Mouse (Mus musculus) myocyte (in vitro differentiated cells): ENCODE data around the gene Lamp2. TPM values are rescaled to one million over a fixed set of nuclear protein-coding genes. Genes with fewer than 3 reads are reported as not detected.
"Not testable (repeated sequence)": the region's sequence is repeated elsewhere in the genome, so short reads cannot be mapped to it uniquely, and the experiment has no call there.

ENCODE experiments used
- H3K27me3 ChIP-seq: one replicate; pipeline ENCODE4 v1.6.1; 2011; ENCODE audit not compliant: control insufficient read depth, insufficient read depth, insufficient read length
- H3K36me3 ChIP-seq: one replicate; pipeline ENCODE4 v1.6.1; 2011; ENCODE audit not compliant: control insufficient read depth, insufficient read depth
- H3K4me2 ChIP-seq: one replicate; pipeline ENCODE4 v1.6.1; 2011; ENCODE audit warnings: low read depth, control low read depth
- H3K4me3 ChIP-seq: one replicate; pipeline ENCODE4 v1.5.1; 2011; ENCODE audit warnings: mild to moderate bottlenecking, control low read depth, moderate library complexity
- H3K79me2 ChIP-seq: one replicate; pipeline ENCODE4 v1.6.1; 2011; ENCODE audit not compliant: control insufficient read depth, insufficient read depth
- H3ac ChIP-seq: one replicate; pipeline ENCODE4 v1.6.1; 2011; ENCODE audit not compliant: control insufficient read depth, insufficient read length
- CEBPB ChIP-seq: IDR thresholded peaks from 2 replicates; pipeline ENCODE4 v1.6.1; 2011; ENCODE audit warnings: mild to moderate bottlenecking, moderate library complexity; ENCODE audit not compliant: poor library complexity, insufficient read depth, severe bottlenecking
- E2F4 ChIP-seq: IDR thresholded peaks from one replicate; pipeline ENCODE4 v1.6.1; 2011; ENCODE audit warnings: mild to moderate bottlenecking, control low read depth, moderate library complexity; ENCODE audit not compliant: insufficient read depth
- MAX ChIP-seq: IDR thresholded peaks from one replicate; pipeline ENCODE4 v1.6.1; 2011; ENCODE audit warnings: low read depth, mild to moderate bottlenecking, control low read depth
- MYOD1 ChIP-seq, 3 experiments: IDR thresholded peaks; one replicate each; pipeline ENCODE4 v1.6.1; 2011; ENCODE audit warnings: control low read depth in 2 of 3, low read depth in 2 of 3, mild to moderate bottlenecking in 2 of 3, moderate library complexity in 1 of 3; ENCODE audit not compliant: insufficient read length in 2 of 3, control insufficient read depth in 1 of 3
- MYOG ChIP-seq, 3 experiments: IDR thresholded peaks; one replicate each; pipeline ENCODE4 v1.6.1; 2011; ENCODE audit warnings: control low read depth in 2 of 3, low read depth in 2 of 3, mild to moderate bottlenecking in 2 of 3; ENCODE audit not compliant: insufficient read length in 2 of 3, control insufficient read depth in 1 of 3, insufficient read depth in 1 of 3
- POLR2A ChIP-seq: IDR thresholded peaks from one replicate; pipeline ENCODE4 v1.6.1; 2011; ENCODE audit warnings: low read depth, mild to moderate bottlenecking, control low read depth, moderate library complexity; ENCODE audit not compliant: insufficient read length
- POLR2AphosphoS2 ChIP-seq: IDR thresholded peaks from one replicate; pipeline ENCODE4 v1.6.1; 2011; ENCODE audit warnings: low read depth, control low read depth; ENCODE audit not compliant: insufficient read length
- REST ChIP-seq: IDR thresholded peaks from one replicate; pipeline ENCODE4 v1.6.1; 2011; ENCODE audit warnings: mild to moderate bottlenecking, control low read depth, moderate library complexity; ENCODE audit not compliant: insufficient read depth, insufficient read length
- SRF ChIP-seq: IDR thresholded peaks from one replicate; pipeline ENCODE4 v1.6.1; 2011; ENCODE audit warnings: low read depth; ENCODE audit not compliant: control insufficient read depth, insufficient read length
- TCF12 ChIP-seq: IDR thresholded peaks from one replicate; pipeline ENCODE4 v1.6.1; 2011; ENCODE audit warnings: mild to moderate bottlenecking, control low read depth; ENCODE audit not compliant: poor library complexity, insufficient read depth, severe bottlenecking
- TCF3 ChIP-seq: IDR thresholded peaks from one replicate; pipeline ENCODE4 v1.6.1; 2011; ENCODE audit warnings: low read depth, control low read depth; ENCODE audit not compliant: insufficient read length
- USF1 ChIP-seq: IDR thresholded peaks from one replicate; pipeline ENCODE4 v1.6.1; 2011; ENCODE audit warnings: low read depth, mild to moderate bottlenecking, control low read depth, moderate library complexity
- polyA plus RNA-seq: library from polyadenylated mRNA; unstranded; fragments of >200 nt; fragmentation: generic; extraction: Trizol; gene quantifications from one replicate; pipeline ENCODE4 v1.2.1, GENCODE M21; 2012; ENCODE audit warnings: missing spikeins

The Lamp2 gene
- polyA plus RNA-seq, 1 experiment = 74.5 TPM

DNA sequence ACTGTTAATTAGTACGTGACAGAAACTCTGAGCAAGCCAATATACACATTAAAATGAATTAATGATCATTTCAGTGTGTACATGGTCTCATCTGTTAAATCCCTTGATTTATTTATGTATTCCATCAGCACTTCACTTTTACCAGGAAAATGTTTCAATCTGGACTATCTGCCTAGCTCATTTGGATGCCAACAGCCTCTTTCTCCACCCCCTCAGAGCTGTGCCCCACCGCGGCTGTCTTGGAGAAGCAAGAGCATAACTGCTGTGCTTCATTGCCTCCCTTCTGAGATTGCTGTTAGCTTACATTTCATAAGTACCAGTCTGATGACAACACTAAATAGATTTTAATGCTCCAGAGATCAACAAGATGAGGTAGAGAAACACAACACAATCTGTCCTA, 52.4 kb downstream of the Lamp2 start:
- H3K4me3 ChIP-seq = no peak overlapping the region
- no peaks in the 10 kb centered on the region for H3K27me3 ChIP-seq
- no peak overlapping the region for H3ac ChIP-seq
- TF ChIP-seq USF1 (no peak), MYOD1 (IDR thresholded peaks at IDR 0.05; ENCODE audit: control insufficient read depth in 1 of 3, insufficient read length in 2 of 3, low read depth in 2 of 3) (no peak)
- no peaks in the 10 kb centered on the region for H3K36me3 ChIP-seq
- no peak overlapping the region for H3K4me2 ChIP-seq
- H3K79me2 ChIP-seq = no peaks in the 10 kb centered on the region

DNA sequence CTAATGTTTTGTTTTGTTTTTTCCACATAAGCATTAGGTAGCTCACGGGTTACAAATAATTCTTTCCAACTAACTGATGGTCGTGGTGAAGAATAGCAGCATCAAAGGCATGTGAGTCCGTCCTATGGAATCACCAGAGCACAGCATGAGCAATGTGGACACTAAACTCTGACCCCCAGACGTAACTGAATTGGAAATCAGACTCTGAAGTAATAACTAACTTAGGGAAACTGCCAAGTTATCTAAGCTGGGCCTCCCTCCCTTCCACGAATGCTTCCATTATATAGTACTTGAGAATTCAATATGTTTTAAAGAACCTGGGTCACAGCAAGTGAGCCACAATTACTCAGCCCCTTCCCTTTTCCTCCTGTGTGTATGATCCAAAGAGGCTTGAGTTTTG, 53.3 kb downstream of the Lamp2 start:
- H3K4me2 ChIP-seq = no peak overlapping the region
- H3K27me3 ChIP-seq = no peaks in the 10 kb centered on the region
- no peak overlapping the region for H3ac ChIP-seq
- no peaks in the 10 kb centered on the region for H3K36me3 ChIP-seq
- H3K4me3 ChIP-seq = no peak overlapping the region
- no peak for TF ChIP-seq USF1
- no peak for TF ChIP-seq MYOD1 (IDR thresholded peaks at IDR 0.05; ENCODE audit: control insufficient read depth in 1 of 3, insufficient read length in 2 of 3, low read depth in 2 of 3)
- no peak for TF ChIP-seq POLR2AphosphoS2
- no peak for TF ChIP-seq TCF3
- TF ChIP-seq MYOG (IDR thresholded peaks at IDR 0.05; ENCODE audit: control insufficient read depth in 1 of 3, insufficient read depth in 1 of 3, insufficient read length in 2 of 3, low read depth in 2 of 3) = no peak
- TF ChIP-seq POLR2A = no peak
- TF ChIP-seq REST = no peak
- no peak for TF ChIP-seq CEBPB
- no peak for TF ChIP-seq TCF12
- TF ChIP-seq MAX = no peak
- TF ChIP-seq SRF = no peak
- no peak for TF ChIP-seq E2F4
- no peaks in the 10 kb centered on the region for H3K79me2 ChIP-seq

- TF ChIP-seq REST = no peak
- no peak for TF ChIP-seq MAX
- no peak for TF ChIP-seq MYOG (IDR thresholded peaks at IDR 0.05; ENCODE audit: control insufficient read depth in 1 of 3, insufficient read depth in 1 of 3, insufficient read length in 2 of 3, low read depth in 2 of 3)
- no peak for TF ChIP-seq POLR2AphosphoS2
- no peak for TF ChIP-seq MYOD1 (IDR thresholded peaks at IDR 0.05; ENCODE audit: control insufficient read depth in 1 of 3, insufficient read length in 2 of 3, low read depth in 2 of 3)
- no peak for TF ChIP-seq E2F4
- TF ChIP-seq USF1 = no peak
- no peak for TF ChIP-seq TCF12
- no peak for TF ChIP-seq SRF
- H3K27me3 ChIP-seq = no peaks in the 10 kb centered on the region
- H3ac ChIP-seq = no peak overlapping the region
- H3K79me2 ChIP-seq = no peaks in the 10 kb centered on the region
- H3K36me3 ChIP-seq = no peaks in the 10 kb centered on the region
- no peak overlapping the region for H3K4me2 ChIP-seq
- no peak overlapping the region for H3K4me3 ChIP-seq
Measured at GRCm38 (mm10) chrX:38402004-38402403, 54.2 kb downstream of the Lamp2 start.

DNA sequence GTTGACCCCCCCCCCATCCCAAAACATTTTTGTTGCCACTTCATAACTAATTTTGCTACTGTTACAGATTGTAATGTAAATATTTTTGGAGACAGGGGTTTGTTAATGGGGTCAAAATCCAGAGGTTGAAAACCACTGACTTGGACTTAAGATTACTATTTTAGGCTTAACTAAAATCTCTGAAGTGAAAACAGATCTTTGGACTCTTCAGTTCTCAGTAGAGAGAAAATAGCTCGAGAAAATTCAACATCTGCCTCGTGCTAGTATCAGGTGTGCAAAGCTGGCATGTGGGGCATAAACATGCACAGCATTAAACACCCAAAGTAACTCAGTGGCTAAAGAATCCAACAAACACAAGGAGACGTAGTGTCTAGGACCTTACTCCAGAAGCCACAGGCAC, 55.6 kb downstream of the Lamp2 start:
- Histone ChIP-seq H3K4me3 (no peak overlapping the region), H3K4me2 (no peak overlapping the region), H3ac (no peak overlapping the region), H3K79me2 (no peaks in the 10 kb centered on the region), H3K27me3 (no peaks in the 10 kb centered on the region), H3K36me3 (no peaks in the 10 kb centered on the region)
- TF ChIP-seq TCF12 = no peak
- TF ChIP-seq REST = no peak
- no peak for TF ChIP-seq TCF3
- no peak for TF ChIP-seq MYOD1 (IDR thresholded peaks at IDR 0.05; ENCODE audit: control insufficient read depth in 1 of 3, insufficient read length in 2 of 3, low read depth in 2 of 3)
- no peak for TF ChIP-seq E2F4
- no peak for TF ChIP-seq POLR2AphosphoS2
- no peak for TF ChIP-seq SRF
- no peak for TF ChIP-seq MAX
- no peak for TF ChIP-seq USF1
- TF ChIP-seq POLR2A = no peak

DNA sequence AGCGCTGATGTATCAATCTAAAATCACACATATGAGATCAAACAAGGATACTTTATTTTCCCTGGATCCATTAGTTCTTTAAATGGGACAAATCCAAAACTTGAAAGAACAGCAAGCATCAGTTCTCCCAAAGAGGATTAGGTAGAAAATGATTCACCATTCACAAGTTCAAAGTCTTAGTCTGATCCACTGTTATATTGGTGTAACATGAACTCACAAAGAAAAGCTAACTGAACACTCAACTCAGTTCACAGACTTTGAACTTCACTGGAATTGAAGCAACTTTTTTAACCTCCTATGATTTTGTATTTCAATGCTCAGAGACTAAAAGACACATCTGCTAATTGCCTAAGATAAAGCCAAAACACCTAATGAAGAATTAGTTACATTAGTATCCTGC, 56.6 kb downstream of the Lamp2 start:
- no peak overlapping the region for H3ac ChIP-seq
- H3K27me3 ChIP-seq = no peaks in the 10 kb centered on the region
- TF ChIP-seq REST (no peak), E2F4 (no peak), MYOD1 (IDR thresholded peaks at IDR 0.05; ENCODE audit: control insufficient read depth in 1 of 3, insufficient read length in 2 of 3, low read depth in 2 of 3) (no peak), USF1 (no peak), SRF (no peak), CEBPB (no peak), POLR2AphosphoS2 (no peak), TCF12 (no peak), MYOG (IDR thresholded peaks at IDR 0.05; ENCODE audit: control insufficient read depth in 1 of 3, insufficient read depth in 1 of 3, insufficient read length in 2 of 3, low read depth in 2 of 3) (no peak)
- H3K36me3 ChIP-seq = no peaks in the 10 kb centered on the region
- no peak overlapping the region for H3K4me2 ChIP-seq
- no peak overlapping the region for H3K4me3 ChIP-seq
- no peaks in the 10 kb centered on the region for H3K79me2 ChIP-seq

GRCm38 (mm10) chrX:38373169-38373568, 83.1 kb downstream of the Lamp2 start:
- H3K4me2 ChIP-seq, H3K79me2 ChIP-seq, H3ac ChIP-seq, H3K4me3 ChIP-seq, H3K36me3 ChIP-seq, H3K27me3 ChIP-seq: not testable (repeated sequence)

- not testable (repeated sequence) for H3K4me2 ChIP-seq, H3K79me2 ChIP-seq, H3K36me3 ChIP-seq, H3K4me3 ChIP-seq, H3K27me3 ChIP-seq, H3ac ChIP-seq
Measured at GRCm38 (mm10) chrX:38364621-38365020, 91.6 kb downstream of the Lamp2 start.
